Mouse (Mus musculus) brain, embryonic 14.5 days (tissue): Measurements from ENCODE around the gene Jak2. TPM values are rescaled to one million over a fixed set of nuclear protein-coding genes. Genes with fewer than 3 reads are reported as not detected.

Experiments
- DNase-seq: peaks from one replicate; pipeline ENCODE4 v3.0.0-alpha.2; 2011; ENCODE audit warnings: low read depth
- CTCF ChIP-seq: fragments of 200-500 bp; IDR thresholded peaks from 2 replicates; pipeline ENCODE4 v1.5.1; 2012; ENCODE audit warnings: inconsistent platforms, mild to moderate bottlenecking, moderate library complexity, borderline replicate concordance; ENCODE audit not compliant: insufficient read depth, insufficient read length; ENCODE audit errors: extremely low read depth
- POLR2A ChIP-seq: fragments of 200-500 bp; IDR thresholded peaks from 2 replicates; pipeline ENCODE4 v1.6.1; 2012; ENCODE audit warnings: mild to moderate bottlenecking, inconsistent platforms, borderline replicate concordance; ENCODE audit not compliant: poor library complexity, insufficient read depth, insufficient read length, severe bottlenecking; ENCODE audit errors: extremely low read depth
- polyA plus RNA-seq: library from polyadenylated mRNA; depleted of rRNA; stranded (reverse); fragments of >200 nt; gene quantifications from 2 replicates; pipeline ENCODE4 v1.2.3, GENCODE M21; 2012

Gene Jak2
- polyA plus RNA-seq, 1 experiment = 29.5 TPM

- no peak for TF ChIP-seq POLR2A
- TF ChIP-seq CTCF = peak; percentile 2; the same call in 1 of the 2 replicates
- no peak for DNase-seq
Measured at GRCm38 (mm10) chr19:29287863-29288262, 36.2 kb downstream of the Jak2 start.

DNA sequence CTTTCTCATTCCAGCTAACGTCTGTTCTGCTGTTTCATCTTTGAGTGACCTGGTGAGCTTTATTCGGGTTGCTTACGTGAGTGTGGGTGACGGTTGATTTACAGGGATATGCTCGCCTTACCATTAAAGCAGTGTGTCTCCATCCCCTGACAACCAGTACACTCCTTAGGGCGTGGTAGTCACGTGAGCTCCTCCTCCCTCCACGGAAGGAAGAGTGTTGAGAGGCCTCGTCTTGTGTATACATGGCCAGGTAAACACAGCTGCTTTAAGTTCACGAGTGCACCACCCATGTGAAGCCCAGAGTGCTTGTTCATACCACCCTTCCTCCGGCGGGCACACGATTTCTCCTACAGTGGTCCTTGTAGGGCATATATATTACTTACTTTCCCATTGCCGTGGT, 39.9 kb downstream of the Jak2 start:
- TF ChIP-seq CTCF (no peak), POLR2A (no peak)
- DNase-seq = no peak

- TF ChIP-seq POLR2A = no peak
- no peak for TF ChIP-seq CTCF
Measured at GRCm38 (mm10) chr19:29292546-29292945, 40.9 kb downstream of the Jak2 start.

GRCm38 (mm10) chr19:29294756-29295155, 43.1 kb downstream of the Jak2 start:
- no peak for DNase-seq

More at GRCm38 (mm10) chr19:29292546-29292945, 40.9 kb downstream of the Jak2 start:
- DNase-seq = no peak

GRCm38 (mm10) chr19:29296166-29296565, 44.5 kb downstream of the Jak2 start:
- no peak for TF ChIP-seq POLR2A
- TF ChIP-seq CTCF = no peak
- no peak for DNase-seq

More at GRCm38 (mm10) chr19:29294756-29295155, 43.1 kb downstream of the Jak2 start:
- TF ChIP-seq CTCF (no peak), POLR2A (no peak)

DNA sequence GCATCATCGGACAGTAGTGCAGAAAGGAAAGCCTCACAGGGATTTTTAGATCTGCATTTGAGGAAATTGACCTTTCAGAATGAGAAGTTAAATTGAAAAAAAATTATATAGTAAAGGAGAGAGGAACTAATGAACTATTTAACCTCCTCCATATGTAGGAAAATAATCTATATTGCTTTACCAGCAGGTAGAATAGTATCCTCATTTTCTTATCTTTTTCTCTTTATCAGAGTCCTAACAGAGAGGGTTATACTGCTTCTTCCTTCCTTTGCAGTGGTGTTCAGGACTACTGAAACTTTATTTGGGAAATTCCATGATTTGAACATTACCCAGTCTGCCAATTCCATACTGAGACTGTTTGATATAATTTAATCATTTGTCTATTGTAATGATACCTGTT, 45.7 kb downstream of the Jak2 start:
- no peak for TF ChIP-seq POLR2A
- TF ChIP-seq CTCF = no peak
- DNase-seq = no peak

- TF ChIP-seq CTCF (no peak), POLR2A (no peak)
- DNase-seq = no peak
Measured at GRCm38 (mm10) chr19:29300919-29301318, 49.3 kb downstream of the Jak2 start.

- TF ChIP-seq CTCF = no peak
- no peak for TF ChIP-seq POLR2A
- no peak for DNase-seq
Measured at GRCm38 (mm10) chr19:29302119-29302518, 50.5 kb downstream of the Jak2 start.

DNA sequence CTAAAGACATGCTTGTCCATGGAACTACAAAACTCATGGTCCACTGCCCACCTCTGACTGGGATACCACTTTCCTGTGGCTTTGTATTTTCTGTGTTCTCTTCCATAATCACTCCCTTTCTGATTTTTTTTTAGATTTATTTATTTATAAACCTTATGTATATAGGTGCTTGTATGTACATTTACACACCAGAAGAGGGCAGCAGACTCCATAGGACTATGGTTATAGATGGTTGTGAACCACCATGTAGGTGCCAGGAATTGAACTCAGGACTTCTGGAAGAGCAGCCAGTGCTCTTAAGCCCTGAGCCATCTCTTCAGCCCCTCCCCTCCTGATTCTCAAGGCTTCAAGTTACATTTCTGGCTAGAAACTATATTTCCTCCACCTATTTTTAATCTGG, 57.2 kb downstream of the Jak2 start:
- DNase-seq = no peak
- no peak for TF ChIP-seq POLR2A
- TF ChIP-seq CTCF = no peak

GRCm38 (mm10) chr19:29311791-29312190, 60.2 kb downstream of the Jak2 start:
- DNase-seq = peak; percentile 20
- TF ChIP-seq CTCF = no peak
- no peak for TF ChIP-seq POLR2A

GRCm38 (mm10) chr19:29312661-29313060, 61.0 kb downstream of the Jak2 start:
- DNase-seq = peak; percentile 70
- TF ChIP-seq POLR2A (no peak), CTCF (no peak)

DNA sequence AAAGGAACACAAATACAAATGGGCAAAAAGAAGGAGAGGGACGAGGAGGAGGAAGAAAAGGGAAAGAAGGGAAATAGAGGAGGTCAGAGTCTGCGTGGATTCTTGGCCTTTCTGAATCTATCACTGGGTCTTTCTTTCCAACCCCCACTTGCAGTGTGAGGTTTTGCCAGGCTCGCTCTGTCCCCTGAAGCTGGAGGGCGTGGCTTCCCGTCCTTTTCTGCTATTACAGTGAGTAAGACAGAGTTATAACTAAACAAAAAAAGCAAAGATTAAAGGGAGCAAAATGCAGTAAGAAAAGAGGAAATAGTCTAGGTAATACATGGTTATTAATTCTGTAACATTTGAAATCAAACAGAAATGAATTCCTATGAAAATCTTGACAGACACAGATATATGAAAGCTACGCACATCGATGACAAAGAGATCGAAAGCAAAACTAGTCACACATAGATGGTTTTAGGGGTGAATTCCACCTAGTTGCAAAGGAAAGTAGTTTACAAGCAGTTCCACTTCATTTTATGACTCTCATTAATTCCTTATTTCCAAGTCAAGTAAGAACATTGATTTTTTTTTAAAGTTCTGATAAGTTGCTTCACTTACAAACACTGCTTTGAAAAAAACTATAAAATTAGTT, 71.9 kb downstream of the Jak2 start:
- DNase-seq = no peak

More for the DNA sequence above, 71.9 kb downstream of the Jak2 start:
- no peak for TF ChIP-seq CTCF
- no peak for TF ChIP-seq POLR2A
